Mouse (Mus musculus): ENCODE data around the gene Spata16.

Gene Spata16

DNA sequence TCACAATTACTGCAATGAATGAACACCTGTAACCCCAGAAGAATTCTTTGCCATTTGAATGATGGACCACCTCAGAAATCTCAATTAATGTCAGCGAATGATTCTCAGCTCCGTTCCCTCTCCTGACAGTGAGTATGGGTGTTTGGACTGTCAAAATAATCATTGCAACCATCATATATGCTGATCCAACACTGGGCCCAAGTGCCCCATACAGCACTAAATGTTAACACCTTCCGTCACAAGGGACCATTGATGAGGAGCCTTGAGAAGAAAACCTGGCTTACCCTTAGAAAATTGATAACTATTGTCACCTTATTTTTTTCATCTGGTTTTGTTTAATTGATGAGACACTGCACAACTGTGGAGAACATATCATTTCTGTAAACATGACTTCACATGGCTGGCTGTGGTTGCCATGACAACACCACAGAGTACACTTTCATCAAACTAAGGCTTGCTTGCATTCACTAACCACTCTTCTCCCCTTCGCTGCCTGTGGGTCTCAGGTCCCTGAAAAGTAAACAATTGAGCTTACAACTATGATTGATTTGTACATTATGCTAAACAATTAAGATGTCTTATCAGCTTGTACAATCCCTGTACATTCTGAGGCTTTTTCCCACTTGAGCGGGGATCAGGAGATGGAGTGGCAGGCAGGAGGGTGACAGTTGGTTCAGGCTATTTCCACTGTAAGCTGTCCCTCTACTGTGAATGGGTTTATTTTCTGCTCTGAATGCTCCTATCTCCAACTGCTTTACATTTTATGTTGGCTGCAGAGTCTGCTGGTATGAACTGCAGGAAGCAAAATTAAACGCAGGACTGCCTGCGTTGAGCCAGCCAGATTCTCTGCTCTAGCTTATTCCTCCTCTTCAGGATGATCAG, 189.8 kb downstream of the Spata16 start:
- intact Hi-C loops (cut with DNase I) = no loop called here

DNA sequence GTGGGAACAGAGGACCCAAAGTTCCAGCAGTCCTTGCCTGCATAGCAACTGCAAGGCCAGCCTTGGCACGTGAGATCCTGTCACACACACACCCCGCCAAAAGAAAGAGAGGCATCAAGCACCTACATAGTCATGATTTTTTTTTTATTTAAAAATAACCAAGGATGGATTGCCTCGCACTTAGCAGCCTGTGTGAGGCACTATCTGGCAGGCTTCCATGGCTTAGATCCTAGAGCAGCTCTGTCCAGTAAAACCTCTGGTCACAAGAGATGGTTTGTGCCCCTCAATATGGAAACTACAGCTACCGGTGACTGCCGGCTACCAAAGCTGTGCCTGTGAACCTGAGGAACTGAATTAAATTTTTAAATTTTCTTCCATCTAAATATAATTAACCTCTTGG, 195.5 kb downstream of the Spata16 start:
- intact Hi-C loops (cut with DNase I) = no loop called here

DNA sequence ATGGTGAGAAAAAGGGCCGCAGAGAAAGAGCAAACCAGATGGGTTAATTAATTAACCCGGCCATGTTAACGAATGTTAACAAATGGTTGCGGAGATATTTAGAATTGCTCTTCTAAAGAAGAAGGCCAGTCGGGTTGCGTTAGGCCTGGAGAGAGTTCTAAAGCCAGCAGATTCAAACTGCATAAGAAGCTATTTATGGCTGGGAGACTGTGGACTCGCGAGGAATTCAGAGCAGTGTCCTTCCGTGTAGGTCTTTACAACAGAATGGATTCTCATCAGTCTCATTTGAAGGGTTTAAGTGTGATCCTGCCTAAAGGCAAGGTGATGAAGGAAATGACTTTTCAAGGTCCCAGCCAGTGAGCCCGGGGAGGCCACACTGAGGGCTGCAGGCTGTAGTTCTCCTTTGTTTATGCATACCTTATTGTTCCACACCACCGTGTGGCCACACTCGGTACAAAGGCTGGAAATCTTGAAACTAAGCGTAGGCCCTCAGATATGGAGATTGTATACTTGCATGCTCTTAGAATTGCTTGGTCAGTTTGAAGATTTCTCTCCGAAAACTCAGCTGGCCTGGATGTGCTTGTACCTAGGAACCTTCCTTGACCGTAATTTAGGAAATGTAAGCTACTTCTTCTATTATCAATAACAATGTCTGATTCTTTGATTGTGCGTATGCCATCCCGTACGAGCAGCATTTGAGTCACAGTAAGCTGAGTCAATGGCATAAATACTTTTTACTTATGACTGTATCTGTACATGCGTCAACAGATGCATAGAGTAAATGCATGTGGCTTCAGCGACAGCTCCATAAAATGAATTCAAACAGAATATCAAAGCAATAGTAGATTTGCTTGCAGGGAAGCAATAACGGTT, 197.0 kb downstream of the Spata16 start:
- intact Hi-C loops (cut with DNase I) = no loop called here

DNA sequence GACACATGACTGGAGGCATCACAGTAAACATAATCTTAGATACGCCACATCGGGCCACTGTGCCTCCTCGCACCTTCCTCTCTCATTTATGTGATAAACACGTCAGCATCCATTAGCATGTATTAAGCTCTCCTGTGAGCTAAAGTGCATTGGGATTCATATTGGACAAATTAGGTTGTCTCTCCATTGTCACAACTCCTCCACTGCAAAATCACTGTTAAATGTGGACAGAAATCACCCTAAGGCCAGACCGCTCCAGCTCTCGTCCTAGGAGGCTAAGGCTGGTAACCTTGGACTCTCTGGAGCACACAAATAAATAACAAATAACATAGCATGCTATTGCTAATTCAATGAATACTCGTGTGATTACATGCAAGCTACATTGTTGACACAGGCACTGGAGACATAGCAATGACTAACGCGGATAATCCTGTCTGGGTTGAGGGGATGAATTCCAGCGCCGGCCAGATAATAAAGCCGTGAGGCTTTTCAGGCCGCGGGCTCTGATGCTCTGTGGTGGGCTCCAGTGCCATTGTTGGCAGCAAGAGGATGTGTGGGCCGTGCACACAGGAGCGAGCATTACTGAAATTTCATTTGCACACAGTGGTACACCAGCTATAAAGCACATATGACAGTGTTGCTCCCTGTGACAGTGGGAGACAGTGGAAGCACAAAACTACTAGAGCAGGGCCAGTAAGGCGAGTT, 197.8 kb downstream of the Spata16 start:
- intact Hi-C loops (cut with DNase I) = no loop called here

DNA sequence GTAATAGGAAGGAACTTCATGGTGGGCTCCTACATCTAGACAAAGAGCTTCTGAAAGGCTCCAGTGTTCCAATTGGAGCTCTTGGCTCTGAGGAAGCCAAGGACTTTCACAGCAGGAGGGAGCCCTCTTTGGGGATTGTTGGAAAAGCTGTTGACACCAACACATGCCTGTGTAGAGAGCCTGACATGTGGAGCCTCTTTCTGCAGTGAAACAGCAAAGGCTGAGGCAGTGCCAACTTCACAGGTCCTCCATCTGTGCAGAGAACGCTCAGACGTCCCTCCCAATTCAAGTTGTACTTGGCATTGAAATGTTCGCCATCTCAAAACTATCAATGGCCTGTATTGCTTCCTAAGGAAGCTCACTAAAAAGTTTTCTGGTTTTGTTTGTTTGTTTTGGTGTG, 207.6 kb downstream of the Spata16 start:
- intact Hi-C loops (cut with DNase I) = no loop called here

DNA sequence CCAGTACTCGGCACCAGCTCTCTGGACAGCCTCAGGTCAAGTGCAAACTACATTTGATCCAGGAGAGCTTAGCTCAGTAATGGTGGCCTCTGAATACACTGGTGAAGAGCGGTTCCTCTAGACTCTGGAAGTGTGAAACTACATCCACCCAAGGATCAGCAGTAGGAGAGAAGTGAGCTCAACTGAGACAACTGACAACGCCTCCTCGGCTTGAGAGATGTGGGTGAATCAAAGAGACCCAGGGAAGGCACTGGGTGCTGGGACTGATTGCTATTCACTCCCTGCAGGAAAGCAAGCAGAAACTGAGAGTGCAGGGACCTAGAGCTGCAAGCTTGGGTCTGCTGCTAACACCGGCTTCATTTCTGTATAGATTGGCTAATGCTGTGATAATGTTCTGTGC, 210.5 kb downstream of the Spata16 start:
- intact Hi-C loops (cut with DNase I) = no loop called here

DNA sequence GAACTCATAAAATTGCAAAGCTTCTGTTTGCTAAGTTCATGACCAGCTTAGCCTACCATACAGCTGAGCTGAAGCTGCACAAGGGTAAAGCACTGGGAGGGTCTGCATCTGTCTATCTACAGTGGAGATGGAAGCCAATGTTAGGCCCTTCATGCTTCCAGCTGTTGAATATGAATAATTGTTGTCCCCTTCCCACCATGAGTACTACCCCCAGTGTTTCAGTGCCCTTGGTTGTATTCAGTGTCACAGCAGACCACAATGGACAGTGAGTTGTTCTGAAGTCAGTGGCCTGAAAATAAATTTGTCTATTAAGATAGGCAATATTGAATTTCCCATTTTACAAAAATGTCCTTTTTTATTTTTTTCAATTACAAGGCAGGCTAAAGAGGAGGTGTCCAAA, 212.8 kb downstream of the Spata16 start:
- intact Hi-C loops (cut with DNase I) = no loop called here

DNA sequence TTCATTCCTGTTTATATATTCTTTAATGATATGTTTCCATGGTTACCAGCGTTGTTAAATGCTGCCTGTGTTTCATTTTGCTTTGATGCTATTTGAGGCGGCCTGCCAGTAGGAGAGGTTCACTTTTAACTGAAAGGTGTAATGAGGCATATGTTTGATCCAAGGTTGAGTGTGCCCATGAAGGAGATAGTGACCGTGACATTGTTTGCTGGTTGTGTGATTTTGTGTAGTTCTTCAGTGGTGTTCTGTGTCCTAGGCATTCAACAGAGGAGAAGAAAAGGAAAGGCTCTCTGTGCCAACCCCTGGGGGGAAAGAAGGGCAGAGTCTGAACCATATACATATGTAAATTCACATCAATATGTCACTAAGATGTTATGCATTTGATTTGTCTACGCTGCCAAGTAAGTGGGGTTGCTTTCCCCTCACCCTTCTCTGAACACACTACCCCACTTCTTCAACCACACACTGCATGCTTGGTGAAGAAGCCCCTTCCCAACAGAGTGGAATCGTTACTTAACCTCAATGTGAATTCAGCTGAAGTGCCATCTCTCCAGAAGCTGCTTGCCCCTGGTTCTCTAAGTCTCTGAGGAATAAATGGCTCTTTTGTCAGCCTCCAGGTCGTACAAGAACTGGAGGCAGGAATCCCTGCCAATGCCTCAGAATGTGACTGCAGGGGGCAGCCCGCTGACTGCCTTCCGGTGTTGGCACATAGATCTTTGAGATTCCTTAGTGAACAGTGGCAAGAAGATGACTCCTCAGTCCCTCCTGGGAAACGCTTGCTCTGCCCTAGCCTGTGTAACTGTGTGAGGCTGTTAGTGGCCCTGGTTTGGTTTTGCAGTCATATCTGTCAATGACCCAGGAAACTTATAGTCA, 213.5 kb downstream of the Spata16 start:
- intact Hi-C loops (cut with DNase I) = no loop called here

DNA sequence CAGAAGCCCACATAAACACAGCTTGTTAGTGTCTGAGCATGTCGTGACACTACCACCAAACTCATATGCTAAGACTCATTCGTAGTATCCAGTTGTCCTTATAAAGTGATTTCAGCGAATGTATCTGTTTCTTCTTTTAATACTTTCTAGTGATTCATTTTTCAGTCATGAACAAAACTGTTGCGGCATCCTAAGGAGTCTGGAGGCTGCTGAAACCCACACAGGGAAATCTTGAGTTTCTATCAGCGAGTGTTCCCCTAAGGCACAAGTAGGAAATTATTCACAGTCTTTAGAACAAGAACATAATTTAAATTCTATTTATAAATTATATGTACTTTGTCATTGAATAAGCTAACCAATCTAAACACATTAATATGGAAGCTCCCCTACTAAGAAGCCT, 216.1 kb downstream of the Spata16 start:
- intact Hi-C loops (cut with DNase I) = no loop called here

DNA sequence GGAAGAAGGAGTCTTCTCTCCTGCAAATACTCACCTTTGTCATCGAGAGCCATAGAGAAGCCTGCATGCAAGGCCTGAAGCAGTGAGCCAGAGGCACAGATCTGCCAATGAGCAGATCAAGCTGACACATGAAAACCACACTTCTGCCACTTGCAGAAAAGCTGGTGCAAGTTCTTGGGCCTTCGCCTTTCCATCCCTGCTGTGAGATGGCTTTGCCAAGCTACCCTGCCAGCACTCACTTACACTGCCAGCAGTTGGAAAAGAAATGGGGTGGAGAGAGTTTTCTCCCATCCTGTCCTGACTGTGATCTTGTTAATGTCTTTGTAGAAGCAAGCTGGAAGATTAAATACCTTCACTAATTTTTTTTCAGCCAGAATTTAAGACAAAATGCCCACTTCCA, 237.3 kb downstream of the Spata16 start:
- intact Hi-C loops (cut with DNase I) = no loop called here

DNA sequence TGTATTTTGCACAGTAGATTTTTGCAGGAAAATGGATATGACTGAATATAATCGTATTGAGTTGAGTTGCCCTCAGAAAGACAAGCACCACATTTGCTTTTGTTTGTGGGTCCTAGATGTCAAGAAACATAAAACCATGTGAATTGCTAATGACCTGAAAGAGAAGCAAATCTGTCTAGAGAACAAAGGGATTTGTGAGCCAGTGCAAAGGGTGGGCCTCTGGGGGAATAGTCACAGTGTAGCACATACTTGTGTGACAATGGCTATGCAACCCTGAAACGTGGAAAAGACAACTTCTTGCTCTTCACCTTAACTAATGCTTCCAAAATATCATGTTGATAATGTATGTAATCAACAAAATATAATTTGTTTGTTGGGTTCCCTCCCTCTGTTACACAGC, 239.9 kb downstream of the Spata16 start:
- intact Hi-C loops (cut with DNase I) = no loop called here

DNA sequence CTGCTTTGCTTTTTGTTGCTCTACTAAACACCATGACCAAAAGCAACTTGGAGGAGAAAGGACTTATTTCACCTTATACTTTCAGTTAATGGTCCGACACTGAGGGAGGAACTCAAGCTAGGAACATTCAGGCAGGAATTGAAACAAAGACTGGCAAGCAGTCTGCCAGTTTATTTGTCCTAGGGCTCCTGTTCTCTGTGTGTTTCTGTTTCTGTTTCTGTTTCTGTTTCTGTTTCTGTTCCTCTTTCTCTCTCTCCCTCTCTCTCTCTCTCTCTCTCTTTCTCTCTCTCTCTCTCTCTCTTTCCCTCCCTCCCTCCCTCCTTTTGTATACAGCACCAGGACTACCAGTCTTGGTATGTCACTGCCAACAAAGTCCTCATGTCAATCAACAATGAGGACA, 279.2 kb downstream of the Spata16 start:
- intact Hi-C loops (cut with DNase I) = no loop called here

DNA sequence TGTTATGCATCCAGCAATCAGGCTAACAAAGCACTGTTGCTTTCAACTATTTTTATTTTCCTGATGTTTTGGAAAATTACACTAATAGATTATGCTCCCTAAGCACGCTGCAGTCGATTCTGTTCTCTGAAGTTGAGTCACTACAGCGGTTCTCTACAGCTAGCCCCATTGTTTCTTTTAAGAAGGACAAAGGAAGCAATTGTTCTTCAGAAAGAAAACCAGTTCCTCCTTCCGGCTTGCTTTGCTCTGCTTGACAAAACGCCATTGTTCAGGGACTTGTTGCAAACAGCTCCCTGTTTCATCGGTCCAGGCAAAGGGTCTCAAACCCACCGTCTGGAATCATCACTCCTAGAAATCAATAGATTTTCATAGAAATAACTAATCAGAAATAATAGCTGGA, 283.6 kb downstream of the Spata16 start:
- intact Hi-C loops (cut with DNase I) = no loop called here

DNA sequence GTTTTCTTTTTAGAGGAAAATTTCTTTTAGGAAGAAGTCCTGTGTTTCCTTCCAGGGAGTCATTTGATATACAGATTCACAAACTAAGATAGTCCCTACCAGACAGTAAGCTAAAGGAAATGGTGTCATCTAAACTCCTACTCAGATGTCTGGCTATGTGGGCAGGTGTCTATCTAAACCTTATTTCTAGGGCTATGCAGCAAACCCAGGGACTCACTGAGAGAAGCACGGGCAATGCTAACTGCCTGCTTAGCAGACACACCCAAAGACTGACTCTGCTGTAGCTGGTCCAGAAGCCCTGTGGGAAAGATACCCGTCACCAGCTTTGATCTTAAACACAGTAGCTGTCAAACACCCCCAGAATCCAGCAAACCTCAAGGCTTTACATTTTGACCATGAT, 284.2 kb downstream of the Spata16 start:
- intact Hi-C loops (cut with DNase I) = no loop called here

DNA sequence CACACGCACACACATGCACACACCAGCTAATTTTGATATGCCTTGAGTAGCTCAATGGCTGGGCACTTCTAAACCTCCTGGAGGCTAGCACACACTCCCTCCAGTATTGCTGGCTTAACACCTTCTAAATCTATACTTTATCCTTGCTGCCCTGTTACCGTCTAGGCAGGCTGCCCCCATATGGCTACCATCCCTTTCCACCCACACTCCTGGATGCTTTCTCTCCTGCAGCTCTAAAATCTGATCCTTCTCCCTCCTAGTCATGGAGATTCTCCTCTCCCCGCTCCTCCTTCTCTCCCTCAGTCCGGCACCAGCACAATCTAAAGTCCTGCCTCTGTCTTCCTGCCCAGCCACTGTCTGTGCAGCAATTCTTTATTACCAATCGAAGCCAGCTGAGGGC, 286.0 kb downstream of the Spata16 start:
- intact Hi-C loops (cut with DNase I) = no loop called here

DNA sequence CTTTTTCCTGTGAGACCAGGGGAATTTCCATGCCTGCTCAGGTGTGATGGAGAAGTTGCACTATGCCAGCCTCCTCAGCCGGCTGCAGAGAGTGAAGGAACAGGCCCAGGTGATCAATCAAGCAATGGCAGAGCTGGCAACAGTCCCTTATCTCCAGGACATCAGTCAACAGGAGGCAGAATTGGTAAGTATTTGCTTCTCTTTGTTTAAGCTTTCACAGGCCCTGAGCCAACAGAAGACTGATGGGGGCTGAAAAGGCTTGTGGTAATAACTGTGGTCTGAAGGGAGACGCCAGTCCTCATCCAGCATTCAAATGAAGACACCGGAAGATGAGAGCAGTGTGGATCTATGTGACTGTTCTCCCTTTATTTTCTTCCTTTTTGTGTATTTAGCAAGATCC, 286.8 kb downstream of the Spata16 start:
- intact Hi-C loops (cut with DNase I) = no loop called here

DNA sequence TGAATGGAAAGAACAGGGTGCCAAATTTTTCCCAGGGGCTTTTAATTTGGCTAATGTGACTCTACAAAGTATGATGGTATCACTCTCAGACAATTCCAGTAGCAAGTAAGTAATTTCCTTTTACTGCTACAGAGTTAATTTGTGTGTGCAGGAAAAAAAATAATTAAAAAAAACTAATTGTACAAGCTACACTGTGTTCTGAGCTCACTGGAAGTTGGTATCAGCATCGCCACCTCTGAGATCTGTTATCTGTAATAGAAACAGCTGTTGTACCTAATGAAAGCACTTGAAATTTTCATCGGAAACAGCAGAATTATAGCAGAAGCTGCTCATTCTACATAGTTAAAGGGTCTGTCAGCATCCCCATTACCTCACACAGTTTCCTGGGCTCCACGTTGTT, 295.7 kb downstream of the Spata16 start:
- intact Hi-C loops (cut with DNase I) = no loop called here

DNA sequence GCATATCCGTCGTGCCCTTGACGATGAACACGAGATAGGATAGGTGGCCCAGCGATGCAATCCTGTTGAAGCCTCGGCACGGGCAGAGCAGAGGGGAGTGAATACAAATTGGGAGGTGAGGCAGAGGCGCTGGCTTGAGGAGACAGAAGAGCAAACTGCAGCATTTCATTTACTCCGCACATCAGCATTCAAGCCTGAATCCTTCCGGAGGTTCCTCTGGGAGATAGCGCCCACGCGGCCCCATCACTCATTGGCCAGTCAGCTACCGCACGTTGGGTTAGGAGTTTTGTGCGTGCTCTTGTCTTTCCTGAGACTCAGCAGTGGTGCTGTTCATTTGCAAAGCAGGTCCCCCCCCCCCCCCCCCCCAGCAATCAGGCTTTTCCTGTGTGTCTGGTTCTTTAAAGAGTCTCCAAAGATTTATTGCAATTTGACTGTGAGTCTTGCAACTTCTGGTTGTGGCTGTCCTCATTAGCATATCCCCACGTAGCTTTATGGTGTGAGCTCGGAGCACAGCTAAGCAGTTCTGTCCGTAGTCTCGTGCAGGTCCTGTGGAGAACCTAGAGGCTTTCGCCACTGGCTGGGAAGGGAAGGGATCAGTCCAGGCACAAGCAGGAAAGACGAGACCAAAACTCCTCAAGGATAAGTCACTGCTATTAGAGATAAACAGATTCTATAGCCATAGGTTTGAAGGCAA, 299.6 kb downstream of the Spata16 start:
- intact Hi-C loops (cut with DNase I) = no loop called here

DNA sequence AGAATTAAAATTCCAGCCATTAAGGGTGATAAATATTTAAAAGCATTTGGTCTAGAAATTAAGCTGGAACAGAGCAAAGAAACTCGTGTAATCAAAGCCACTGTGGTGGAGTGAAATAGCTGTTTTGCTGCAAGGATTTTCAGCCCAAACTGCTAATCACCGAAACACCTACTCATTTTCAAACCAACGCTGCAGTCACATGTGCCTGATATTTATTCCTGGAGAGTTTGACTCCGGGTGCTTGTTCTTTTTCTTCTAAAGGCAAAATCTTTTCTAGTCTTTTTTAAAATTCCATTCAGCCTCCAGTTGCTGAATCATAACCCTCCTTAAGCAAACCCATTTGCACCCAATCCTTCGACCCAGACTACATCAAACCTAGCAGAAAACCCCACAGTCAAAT, 329.4 kb downstream of the Spata16 start:
- intact Hi-C loops (cut with DNase I) = no loop called here

DNA sequence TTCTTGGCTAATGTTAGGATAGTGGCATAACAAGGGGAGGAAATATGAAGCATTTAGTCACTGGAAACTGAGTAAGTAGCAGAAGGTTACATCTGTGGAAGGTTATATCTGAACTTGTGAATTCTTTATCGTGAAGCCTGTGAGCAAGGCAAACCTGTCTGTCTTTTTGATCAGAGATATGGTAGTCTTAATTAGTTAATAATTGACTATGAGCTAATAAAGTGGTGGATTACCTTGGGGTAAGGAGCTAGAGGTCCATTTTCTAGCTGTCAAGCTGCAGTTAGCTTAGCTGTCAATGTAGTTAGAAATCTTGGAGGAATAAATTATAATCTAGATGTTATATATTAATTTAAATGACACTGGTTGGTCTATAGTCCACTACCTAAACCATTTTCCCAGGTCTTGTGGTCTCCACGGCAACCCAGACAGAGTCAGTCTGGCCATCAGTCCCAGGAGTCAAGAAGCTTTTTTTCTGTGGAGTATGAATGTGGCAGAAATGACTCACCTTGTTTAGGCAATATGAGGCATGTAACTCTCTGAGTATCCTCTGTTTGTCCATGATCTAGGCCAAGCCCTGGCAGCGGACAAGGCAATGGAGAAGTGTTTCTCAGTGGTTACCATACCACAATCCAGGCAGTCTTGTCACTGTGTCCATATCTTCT, 331.6 kb downstream of the Spata16 start:
- intact Hi-C loops (cut with DNase I) = no loop called here
